Mouse (Mus musculus) olfactory bulb, adult 2 months (tissue): ENCODE results near the gene Luc7l3. TPM values are rescaled to one million over a fixed set of nuclear protein-coding genes. Genes with fewer than 3 reads are reported as not detected.

Experiments used
- H3K27ac ChIP-seq: fragments of 200-500 bp; 2 replicates; pipeline ENCODE4 v1.5.1; 2012; ENCODE audit warnings: low read depth, low read length; ENCODE audit not compliant: insufficient read depth
- H3K4me1 ChIP-seq: fragments of 200-500 bp; 2 replicates; pipeline ENCODE4 v1.6.1; 2012; ENCODE audit warnings: low read length; ENCODE audit not compliant: control insufficient read depth, insufficient read depth
- H3K4me3 ChIP-seq: fragments of 200-500 bp; 2 replicates; pipeline ENCODE4 v1.5.1; 2012; ENCODE audit warnings: mild to moderate bottlenecking, low read depth, low read length, moderate library complexity; ENCODE audit not compliant: insufficient read depth
- CTCF ChIP-seq: fragments of 200-500 bp; IDR thresholded peaks from 2 replicates; pipeline ENCODE4 v1.5.1; 2012; ENCODE audit warnings: low read depth, mild to moderate bottlenecking, low read length, moderate library complexity; ENCODE audit not compliant: insufficient read depth
- POLR2A ChIP-seq: fragments of 200-500 bp; IDR thresholded peaks from 2 replicates; pipeline ENCODE4 v1.6.1; 2012; ENCODE audit warnings: mild to moderate bottlenecking, low read depth, low read length, moderate library complexity; ENCODE audit not compliant: insufficient read depth
- WGBS: fragments of 180-500 bp; shearing (Covaris S2); methylation state at CpG from one replicate; pipeline ENCODE4 v1.1.7; 2018; 5-methylcytosine and 5-hydroxymethylcytosine counted together
- polyA plus RNA-seq: library from polyadenylated mRNA; stranded (reverse); fragments of >200 nt; gene quantifications from 2 replicates; pipeline ENCODE4 v1.2.4, GENCODE M21; 2012; ENCODE audit warnings: low replicate concordance; ENCODE audit not compliant: missing spikeins, insufficient read depth, insufficient read length

The Luc7l3 gene
- polyA plus RNA-seq, 1 experiment: 287 TPM

DNA sequence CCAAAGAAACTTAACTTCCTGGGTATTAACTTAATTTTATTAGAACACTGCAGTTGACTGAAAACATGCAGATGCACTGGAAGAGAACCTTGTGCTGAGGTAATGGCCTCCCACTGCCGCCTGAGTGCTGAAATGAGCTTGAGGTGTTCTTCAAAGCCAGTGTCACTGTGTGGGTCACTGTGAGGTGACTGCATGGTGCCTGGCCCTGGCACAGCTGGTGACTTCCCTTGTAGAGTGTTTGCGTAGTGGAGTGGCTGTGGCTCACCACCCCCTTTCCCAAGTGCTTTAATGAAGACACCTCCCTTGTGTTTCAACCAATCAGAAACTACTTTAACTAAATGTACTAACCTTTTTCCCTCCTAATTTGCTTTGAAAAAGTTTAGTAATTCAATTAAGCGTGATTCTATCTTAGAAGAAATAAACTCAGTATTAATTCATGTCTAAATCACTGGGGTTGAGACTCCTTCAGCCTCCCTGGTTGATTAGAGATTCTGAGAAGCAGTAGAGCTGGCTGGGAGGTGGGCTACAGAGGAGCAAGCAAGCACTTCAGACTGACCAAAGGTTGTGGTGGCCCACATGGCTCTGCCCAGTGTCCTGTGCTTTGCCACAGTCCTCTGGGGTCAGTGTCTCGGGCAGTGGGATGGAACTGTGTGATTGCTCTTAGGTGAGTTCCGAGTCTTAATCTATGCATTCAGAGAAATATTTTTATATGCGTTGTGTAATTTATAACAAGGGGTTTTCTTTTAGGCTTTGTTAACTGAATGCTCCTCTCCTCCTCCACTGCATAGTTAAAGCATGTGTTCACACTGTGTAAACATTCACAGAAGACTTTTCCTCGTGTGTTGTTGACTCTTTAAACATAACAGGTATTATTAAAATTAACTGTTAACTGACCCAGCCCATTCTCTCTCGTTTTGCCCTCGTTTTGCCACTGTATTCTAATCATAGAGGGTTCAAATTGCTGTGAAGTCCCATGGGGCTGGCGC lies 19.5 kb upstream of the Luc7l3 start:
- TF ChIP-seq CTCF (no peak), POLR2A (no peak)
- Histone ChIP-seq H3K4me1 (peaks cover 22% of the 10 kb centered on the region), H3K27ac (no peak overlapping the region), H3K4me3 (no peak overlapping the region)
- 70% methylated on average over 10 of the region's 10 CpGs for WGBS

DNA sequence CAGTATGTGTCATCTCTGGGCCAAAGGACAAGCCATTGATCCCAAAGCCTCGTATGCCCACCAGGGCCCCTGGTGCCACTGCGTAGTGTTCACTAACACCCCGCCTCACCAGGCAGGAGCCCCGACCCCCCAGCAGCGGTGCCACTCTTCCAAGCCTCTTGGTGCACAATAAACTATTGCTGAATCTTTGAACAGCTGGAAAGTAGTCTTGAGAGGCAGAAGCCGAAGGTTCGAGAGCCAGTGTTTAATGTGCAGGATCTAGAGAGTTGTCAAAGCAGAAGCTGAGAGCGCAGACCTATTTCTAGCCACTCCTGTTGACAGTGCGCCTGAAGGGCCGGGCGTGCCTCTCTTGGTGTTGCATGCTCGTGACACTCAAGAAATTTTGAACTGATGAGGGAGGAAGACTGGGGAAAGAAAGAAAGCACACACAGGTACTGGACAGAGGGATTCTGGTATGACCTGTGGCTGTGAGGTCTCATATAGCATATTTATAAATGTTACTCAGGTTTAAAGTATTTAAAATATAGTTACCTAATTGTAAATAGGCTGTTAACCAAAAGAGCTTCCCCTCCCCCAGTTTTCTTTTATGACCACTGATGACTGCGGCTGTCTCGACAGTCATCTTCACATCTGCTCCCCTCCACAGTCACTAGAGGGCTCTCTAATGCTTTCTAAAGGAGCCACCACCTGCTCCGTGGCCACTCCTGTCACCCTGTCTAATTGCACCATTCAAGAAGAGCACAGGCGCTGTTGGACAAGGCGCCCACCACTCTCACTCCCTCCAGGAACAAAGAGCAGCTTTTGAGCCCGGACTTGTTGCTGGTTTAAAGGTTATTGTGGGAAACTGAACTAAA lies 18.2 kb upstream of the Luc7l3 start:
- Histone ChIP-seq H3K27ac (no peak overlapping the region), H3K4me1 (peaks cover 19% of the 10 kb centered on the region), H3K4me3 (no peak overlapping the region)
- TF ChIP-seq CTCF (no peak), POLR2A (no peak)
- 53% methylated on average over 18 of the region's 18 CpGs for WGBS

DNA sequence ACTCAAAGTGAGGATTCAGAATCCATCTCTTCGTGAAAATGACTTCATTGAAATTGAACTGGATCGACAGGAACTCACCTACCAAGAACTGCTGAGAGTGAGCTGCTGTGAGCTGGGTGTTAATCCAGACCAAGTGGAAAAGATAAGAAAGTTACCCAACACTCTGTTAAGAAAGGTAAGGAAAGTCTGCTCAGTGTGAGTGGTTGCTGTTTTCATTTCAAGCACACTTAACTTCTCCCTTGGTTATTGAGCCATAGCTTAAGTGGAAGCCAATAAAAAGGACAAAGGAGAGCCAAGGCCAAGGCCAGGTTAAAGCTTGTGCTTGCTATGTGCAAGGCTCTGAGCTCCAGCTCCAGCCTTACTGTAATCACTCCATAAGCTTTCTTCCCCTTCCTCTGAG lies 16.6 kb upstream of the Luc7l3 start:
- H3K4me1 ChIP-seq: peaks cover 12% of the 10 kb centered on the region
- no peak for TF ChIP-seq CTCF
- TF ChIP-seq POLR2A: no peak
- WGBS: 87% methylated on average over 2 of the region's 2 CpGs
- no peak overlapping the region for H3K4me3 ChIP-seq
- H3K27ac ChIP-seq: no peak overlapping the region

DNA sequence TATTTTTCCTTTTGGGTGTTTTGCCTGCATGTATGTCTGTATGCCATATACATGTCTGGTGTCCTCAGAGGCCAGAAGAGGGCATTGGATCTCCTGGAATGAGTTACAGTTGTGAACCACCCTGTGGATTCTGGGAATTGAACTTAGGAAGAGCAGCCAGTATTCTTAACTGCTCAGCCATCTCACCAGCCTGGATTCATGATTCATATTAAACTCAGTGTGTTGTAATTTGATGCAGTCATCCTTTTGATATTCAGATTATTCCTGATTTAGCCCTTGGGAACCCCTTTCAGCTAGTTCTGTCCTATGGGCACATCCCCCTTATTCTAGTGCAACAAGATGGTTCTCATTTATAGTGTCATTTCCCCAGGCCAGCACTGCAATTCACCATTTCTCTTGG lies 14.8 kb upstream of the Luc7l3 start:
- H3K4me1 ChIP-seq: peaks cover 2% of the 10 kb centered on the region; the same call in 1 of the 2 replicates
- H3K27ac ChIP-seq: no peak overlapping the region
- TF ChIP-seq CTCF: no peak
- H3K4me3 ChIP-seq: no peak overlapping the region

DNA sequence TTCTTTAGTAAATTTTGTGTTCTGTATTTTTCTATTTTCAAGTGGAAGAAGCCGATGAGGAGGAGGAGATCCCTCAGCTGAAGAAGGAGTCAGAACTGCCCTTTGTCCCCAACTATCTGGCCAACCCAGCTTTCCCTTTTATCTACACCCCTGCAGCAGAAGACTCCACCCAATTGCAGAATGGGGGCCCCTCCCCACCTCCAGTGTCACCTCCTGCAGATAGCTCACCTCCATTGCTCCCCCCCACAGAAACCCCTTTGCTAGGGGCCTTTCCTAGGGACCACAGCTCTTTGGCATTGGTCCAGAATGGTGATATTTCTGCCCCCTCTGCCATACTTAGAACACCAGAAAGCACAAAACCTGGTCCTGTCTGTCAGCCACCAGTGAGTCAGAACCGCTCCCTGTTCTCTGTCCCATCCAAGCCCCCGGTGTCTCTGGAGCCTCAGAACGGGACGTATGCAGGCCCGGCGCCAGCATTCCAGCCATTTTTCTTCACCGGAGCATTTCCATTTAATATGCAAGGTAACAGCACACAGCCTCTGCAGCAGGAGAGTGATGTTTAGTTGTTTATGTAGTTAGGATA lies 12.7 kb upstream of the Luc7l3 start:
- no peak overlapping the region for H3K27ac ChIP-seq
- H3K4me1 ChIP-seq: peaks cover 2% of the 10 kb centered on the region; the same call in 1 of the 2 replicates
- no peak overlapping the region for H3K4me3 ChIP-seq
- 78% methylated on average over 8 of the region's 8 CpGs for WGBS
- no peak for TF ChIP-seq CTCF
- no peak for TF ChIP-seq POLR2A

DNA sequence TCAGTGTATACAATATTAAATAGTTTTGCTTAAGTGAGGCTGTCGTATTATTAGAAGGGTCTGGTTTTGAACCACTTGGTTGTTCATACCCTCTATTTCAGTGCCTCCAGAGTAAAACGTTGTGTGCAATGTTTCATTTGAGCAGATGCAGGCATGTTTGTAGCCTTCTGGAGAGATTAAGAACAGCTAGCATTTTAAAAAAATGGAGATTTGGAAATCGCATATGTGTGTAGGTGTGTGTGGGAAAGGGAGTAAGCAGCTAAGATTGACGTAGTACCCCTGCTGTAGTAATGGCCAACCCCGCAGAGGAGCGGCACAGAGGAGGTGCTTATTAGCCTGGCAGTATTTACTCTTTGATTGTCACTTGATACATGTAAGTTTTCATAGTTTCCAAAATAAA lies 10.9 kb upstream of the Luc7l3 start:
- WGBS: 54% methylated on average over 6 of the region's 6 CpGs
- Histone ChIP-seq H3K27ac (no peak overlapping the region), H3K4me1 (peaks cover 2% of the 10 kb centered on the region; the same call in 1 of the 2 replicates), H3K4me3 (no peak overlapping the region)
- no peak for TF ChIP-seq CTCF
- TF ChIP-seq POLR2A: no peak

DNA sequence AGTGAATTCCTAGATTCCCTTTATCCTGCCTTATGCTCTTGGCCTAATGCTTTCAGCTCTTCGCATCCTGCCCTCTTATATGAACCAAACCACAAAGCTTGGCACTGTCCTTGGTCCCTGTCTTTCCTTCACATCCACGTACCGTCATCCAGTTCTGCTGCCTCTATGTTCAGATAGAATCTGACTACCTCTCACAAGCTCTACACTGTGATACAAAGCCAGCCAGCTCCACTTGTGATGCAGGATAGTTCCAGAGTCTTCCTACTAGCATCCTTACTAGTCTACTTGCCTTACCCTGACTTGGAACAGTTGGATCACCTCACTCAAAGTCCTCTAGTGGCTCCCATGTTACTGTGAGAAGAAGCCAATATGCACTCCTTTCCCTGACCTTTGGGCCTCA lies 8.4 kb upstream of the Luc7l3 start:
- H3K27ac ChIP-seq: no peak overlapping the region
- TF ChIP-seq CTCF (no peak), POLR2A (no peak)
- peaks cover 7% of the 10 kb centered on the region; the same call in 1 of the 2 replicates for H3K4me1 ChIP-seq
- 65% methylated on average over 3 of the region's 3 CpGs for WGBS
- no peak overlapping the region for H3K4me3 ChIP-seq

DNA sequence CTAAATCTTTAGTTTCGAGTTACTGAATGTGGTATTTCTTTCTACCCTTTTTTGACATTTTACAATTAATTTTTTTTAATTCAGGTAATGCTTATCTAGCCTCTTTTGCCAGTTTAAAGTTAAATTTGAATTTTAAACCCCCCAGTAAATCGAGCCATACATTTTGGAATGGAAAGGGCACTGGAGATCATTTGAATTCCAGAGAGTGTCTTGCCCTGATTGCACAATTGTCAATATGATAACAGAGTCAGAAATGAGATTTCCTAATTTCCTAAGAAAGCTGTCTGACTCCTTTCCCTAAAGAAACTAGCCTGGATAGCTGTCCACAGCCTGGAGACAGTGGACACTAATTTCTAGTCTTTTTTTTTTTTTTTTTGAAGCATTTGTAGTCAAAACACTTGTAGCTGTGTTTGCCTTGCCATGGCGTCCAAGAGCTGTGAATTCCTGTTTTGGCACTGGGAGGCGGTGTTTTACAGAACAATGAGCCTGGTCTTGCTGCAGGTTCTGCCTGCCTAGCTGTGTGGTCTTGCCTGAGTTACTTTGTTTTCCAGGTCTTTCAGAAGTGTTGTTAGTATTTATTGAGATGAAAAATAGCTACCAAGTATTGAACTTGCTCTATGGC lies 7.6 kb upstream of the Luc7l3 start:
- H3K4me3 ChIP-seq: no peak overlapping the region
- 14% methylated on average over 4 of the region's 4 CpGs for WGBS

More for the DNA sequence above, 7.6 kb upstream of the Luc7l3 start:
- TF ChIP-seq POLR2A (no peak), CTCF (no peak)
- no peak overlapping the region for H3K27ac ChIP-seq
- peaks cover 7% of the 10 kb centered on the region; the same call in 1 of the 2 replicates for H3K4me1 ChIP-seq
